Mouse (Mus musculus) heart, adult 2 months (tissue): ENCODE results near the gene Trim58. TPM values are rescaled to one million over a fixed set of nuclear protein-coding genes. Genes with fewer than 3 reads are reported as not detected.
A peak's percentile ranks its signal among the peaks of the same experiment; 100 is the strongest.

ENCODE experiments used
- DNase-seq, 2 experiments: peaks; one replicate each; pipeline ENCODE4 v3.0.0; 2021
- H3K27ac ChIP-seq: fragments of 200-600 bp; 2 replicates; pipeline ENCODE4 v1.8.1; 2022
- H3K27me3 ChIP-seq: fragments of 200-500 bp; 2 replicates; pipeline ENCODE4 v1.6.1; 2012; ENCODE audit warnings: mild to moderate bottlenecking, low read length, inconsistent platforms, mixed read lengths; ENCODE audit not compliant: control insufficient read depth, insufficient read depth
- H3K36me3 ChIP-seq: fragments of 200-500 bp; 2 replicates; pipeline ENCODE4 v1.6.1; 2012; ENCODE audit warnings: low read length, inconsistent platforms; ENCODE audit not compliant: control insufficient read depth, insufficient read depth
- H3K4me1 ChIP-seq: fragments of 200-500 bp; 2 replicates; pipeline ENCODE4 v1.6.1; 2011; ENCODE audit warnings: low read length; ENCODE audit not compliant: control insufficient read depth, insufficient read depth
- H3K4me3 ChIP-seq: fragments of 200-600 bp; 2 replicates; pipeline ENCODE4 v1.8.1; 2022
- H3K79me2 ChIP-seq: fragments of 200-500 bp; replicated peaks from 2 replicates; pipeline ENCODE4 v1.6.1; 2012; ENCODE audit warnings: mild to moderate bottlenecking, inconsistent platforms, low read length, moderate library complexity, mixed read lengths; ENCODE audit not compliant: control insufficient read depth, insufficient read depth
- H3K9ac ChIP-seq: fragments of 200-500 bp; 2 replicates; pipeline ENCODE4 v1.6.1; 2012; ENCODE audit warnings: low read depth, mild to moderate bottlenecking, control low read depth, inconsistent platforms, low read length, mixed read lengths
- CTCF ChIP-seq: fragments of 200-600 bp; IDR thresholded peaks from 2 replicates; pipeline ENCODE4 v1.8.1; 2022; ENCODE audit warnings: antibody characterized with exemption, mild to moderate bottlenecking, moderate library complexity
- EP300 ChIP-seq: fragments of 200-500 bp; IDR thresholded peaks from 2 replicates; pipeline ENCODE4 v1.6.1; 2011; ENCODE audit warnings: low read depth, low read length, control low read depth; ENCODE audit not compliant: insufficient read depth
- POLR2A ChIP-seq: fragments of 200-500 bp; IDR thresholded peaks from 2 replicates; pipeline ENCODE4 v1.6.1; 2011; ENCODE audit warnings: mild to moderate bottlenecking, low read depth, low read length, control low read depth; ENCODE audit not compliant: insufficient read depth
- WGBS: fragments of 180-500 bp; shearing (Covaris S2); methylation state at CpG from one replicate; pipeline ENCODE4 v1.1.7; 2018; 5-methylcytosine and 5-hydroxymethylcytosine counted together
- intact Hi-C: fragments of 180-260 bp; cut with DNase I; formaldehyde crosslinking; loops from one replicate; pipeline ENCODE4 v1.15.1; 2025
- polyA plus RNA-seq: library from polyadenylated mRNA; depleted of rRNA; stranded (reverse); fragments of >200 nt; gene quantifications from 2 replicates; pipeline ENCODE4 v1.2.3, GENCODE M21; 2012
- total RNA-seq, 2 experiments: library from RNA; stranded (reverse); gene quantifications; 2 replicates each; pipeline ENCODE4 v1.2.3; 2021

Trim58 gene
- total and polyA plus RNA-seq, 3 experiments: 0.06 to 0.20 TPM; not detected in 1

DNA sequence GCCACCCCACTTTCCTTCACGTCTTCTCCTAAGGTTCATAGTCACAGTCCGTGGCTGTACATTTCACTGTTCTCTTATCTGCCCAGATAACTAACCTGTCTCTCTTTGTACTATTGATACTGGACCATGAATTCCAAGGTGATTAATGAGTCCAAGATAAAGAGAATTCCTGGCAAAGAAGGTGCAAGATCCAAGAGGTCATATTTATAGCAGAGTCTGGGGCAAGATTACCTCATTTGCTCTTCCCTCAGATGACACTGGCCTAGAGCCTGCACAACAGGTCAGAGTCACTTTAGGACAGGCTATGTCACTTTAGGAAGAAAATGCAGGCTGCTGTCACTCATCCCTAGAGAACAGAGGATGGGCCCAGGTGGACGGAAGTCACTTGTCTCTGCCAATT is 35.0 kb upstream of the Trim58 start:
- Histone ChIP-seq H3K79me2 (no peaks in the 10 kb centered on the region), H3K36me3 (no peaks in the 10 kb centered on the region), H3K9ac (no peak overlapping the region), H3K27me3 (no peaks in the 10 kb centered on the region), H3K27ac (peak overlapping the region; percentile 1), H3K4me1 (peaks cover 3% of the 10 kb centered on the region), H3K4me3 (no peak overlapping the region)
- peak in 1 of 2 experiments; percentile 14 for DNase-seq
- intact Hi-C loops: no loop called here
- no peak for TF ChIP-seq POLR2A
- TF ChIP-seq EP300: peak; percentile 33; the same call in 1 of the 2 replicates
- no peak for TF ChIP-seq CTCF
- 33% methylated on average over 3 of the region's 3 CpGs for WGBS

DNA sequence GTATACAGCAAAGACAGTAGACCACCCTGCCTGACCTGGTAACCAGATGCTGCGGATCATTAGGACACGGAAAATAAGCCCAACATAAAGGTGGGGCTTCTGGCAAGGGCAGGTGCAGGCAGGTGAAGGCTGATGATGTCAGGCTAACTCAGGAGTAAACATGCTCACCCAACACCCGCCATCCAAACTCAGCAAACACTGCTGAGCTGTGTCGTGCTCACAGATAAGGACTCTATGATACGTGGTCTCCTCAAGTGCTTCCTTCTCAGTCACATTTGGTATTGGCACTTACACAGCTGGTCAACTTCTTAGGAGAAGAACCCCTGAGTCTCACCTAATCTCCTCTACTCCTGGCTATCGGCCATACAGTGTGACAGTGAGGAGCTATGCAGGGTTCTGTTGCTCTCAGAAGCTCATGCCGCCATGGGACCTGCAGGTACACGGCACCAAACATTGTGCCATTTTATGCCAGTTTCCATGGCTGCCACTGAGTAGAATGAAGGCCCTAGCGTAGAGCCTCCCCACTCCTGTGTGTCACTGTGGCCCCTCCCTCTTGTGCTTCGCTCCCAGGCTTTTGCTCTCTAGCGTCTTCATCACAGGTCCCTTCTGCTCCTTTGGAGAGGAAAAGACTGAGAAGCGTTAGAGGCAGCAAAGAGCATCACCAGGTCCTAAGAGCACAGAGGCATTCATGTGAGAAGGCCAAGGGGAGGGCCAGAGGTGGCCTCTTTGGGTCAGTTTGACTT is 33.9 kb upstream of the Trim58 start:
- no peaks in the 10 kb centered on the region for H3K79me2 ChIP-seq
- DNase-seq: no peak
- no peak overlapping the region for H3K9ac ChIP-seq
- H3K27ac ChIP-seq: no peak overlapping the region
- no peaks in the 10 kb centered on the region for H3K27me3 ChIP-seq
- TF ChIP-seq CTCF (no peak), EP300 (no peak)
- intact Hi-C loops: no loop called here
- H3K4me3 ChIP-seq: no peak overlapping the region
- WGBS: 84% methylated on average over 12 of the region's 12 CpGs
- peaks cover 3% of the 10 kb centered on the region for H3K4me1 ChIP-seq
- no peaks in the 10 kb centered on the region for H3K36me3 ChIP-seq

DNA sequence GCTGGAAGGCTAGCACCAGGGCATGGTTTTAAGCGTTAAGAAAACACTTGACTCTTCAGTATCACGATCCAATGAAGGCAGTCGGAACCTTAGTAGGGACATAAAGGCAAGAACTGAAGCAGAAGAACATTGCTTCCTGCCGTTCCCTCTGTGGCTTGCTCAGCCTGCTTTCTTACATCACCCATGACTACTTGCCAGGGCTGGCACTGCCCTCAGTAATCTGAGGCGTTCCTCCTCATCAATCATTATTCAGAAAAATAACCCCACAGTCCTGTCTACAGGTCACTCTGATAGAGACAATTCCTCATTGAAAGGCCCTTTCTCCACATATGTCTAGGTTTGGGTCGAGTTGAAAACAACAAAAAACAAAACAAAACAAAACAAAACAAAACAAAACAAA is 33.2 kb upstream of the Trim58 start:
- no peak overlapping the region for H3K27ac ChIP-seq
- intact Hi-C loops: no loop called here
- H3K4me1 ChIP-seq: peaks cover 3% of the 10 kb centered on the region
- WGBS: 66% methylated on average over 6 of the region's 6 CpGs
- DNase-seq: no peak
- no peak overlapping the region for H3K9ac ChIP-seq
- H3K79me2 ChIP-seq: no peaks in the 10 kb centered on the region
- H3K4me3 ChIP-seq: no peak overlapping the region
- TF ChIP-seq POLR2A (no peak), EP300 (no peak), CTCF (no peak)
- H3K27me3 ChIP-seq: no peaks in the 10 kb centered on the region
- H3K36me3 ChIP-seq: no peaks in the 10 kb centered on the region

DNA sequence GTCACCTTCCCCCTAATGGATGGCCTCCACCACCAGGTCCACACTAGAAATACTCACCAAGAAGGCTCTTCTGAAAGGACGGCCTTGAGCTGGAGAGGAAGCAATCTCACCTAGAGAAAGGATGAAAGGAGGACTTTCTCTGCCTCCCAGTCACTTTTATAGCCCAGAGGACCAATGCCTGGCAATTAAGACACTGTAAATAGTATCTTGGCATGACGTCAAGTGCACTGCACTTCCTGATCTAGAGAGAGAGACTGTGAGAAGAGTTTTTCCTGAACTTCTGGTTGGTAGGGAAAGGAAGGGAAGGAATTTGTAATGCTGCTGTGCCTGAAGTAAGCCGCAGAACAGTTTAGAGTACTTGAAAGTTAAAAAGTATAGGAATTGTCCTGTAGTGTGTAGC is 26.9 kb upstream of the Trim58 start:
- 40% methylated on average over 3 of the region's 3 CpGs for WGBS
- H3K27me3 ChIP-seq: no peaks in the 10 kb centered on the region
- no peak overlapping the region for H3K27ac ChIP-seq
- no peak overlapping the region for H3K9ac ChIP-seq
- intact Hi-C loops: no loop called here
- TF ChIP-seq EP300: no peak
- H3K4me3 ChIP-seq: no peak overlapping the region
- no peaks in the 10 kb centered on the region for H3K36me3 ChIP-seq
- DNase-seq: no peak
- H3K4me1 ChIP-seq: peaks cover 4% of the 10 kb centered on the region; the same call in 1 of the 2 replicates
- H3K79me2 ChIP-seq: no peaks in the 10 kb centered on the region

DNA sequence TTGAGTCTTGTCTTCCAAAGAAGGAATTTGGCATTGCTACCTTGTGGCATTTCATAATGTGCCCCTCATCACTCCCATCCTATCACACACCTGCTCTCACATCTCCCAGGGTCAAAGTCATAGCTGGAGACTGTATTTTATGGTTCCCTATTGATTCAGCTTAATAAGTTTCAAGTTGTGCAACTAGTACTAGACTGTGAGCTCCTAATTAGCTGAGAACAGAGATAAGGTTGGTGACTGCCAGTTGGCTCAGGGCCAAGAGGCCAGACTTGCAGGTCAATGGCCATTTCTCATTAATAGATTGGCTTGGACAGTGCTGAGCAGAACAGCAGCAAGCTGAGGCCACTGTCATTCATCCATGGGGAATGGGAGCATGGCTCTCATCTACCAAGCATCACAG is 25.7 kb upstream of the Trim58 start:
- Histone ChIP-seq H3K79me2 (no peaks in the 10 kb centered on the region), H3K9ac (no peak overlapping the region), H3K4me3 (no peak overlapping the region), H3K36me3 (no peaks in the 10 kb centered on the region), H3K4me1 (peaks cover 4% of the 10 kb centered on the region; the same call in 1 of the 2 replicates), H3K27ac (no peak overlapping the region), H3K27me3 (no peaks in the 10 kb centered on the region)
- TF ChIP-seq CTCF: no peak
- TF ChIP-seq POLR2A: no peak
- no peak for TF ChIP-seq EP300
- no peak for DNase-seq
- intact Hi-C loops: no loop called here

DNA sequence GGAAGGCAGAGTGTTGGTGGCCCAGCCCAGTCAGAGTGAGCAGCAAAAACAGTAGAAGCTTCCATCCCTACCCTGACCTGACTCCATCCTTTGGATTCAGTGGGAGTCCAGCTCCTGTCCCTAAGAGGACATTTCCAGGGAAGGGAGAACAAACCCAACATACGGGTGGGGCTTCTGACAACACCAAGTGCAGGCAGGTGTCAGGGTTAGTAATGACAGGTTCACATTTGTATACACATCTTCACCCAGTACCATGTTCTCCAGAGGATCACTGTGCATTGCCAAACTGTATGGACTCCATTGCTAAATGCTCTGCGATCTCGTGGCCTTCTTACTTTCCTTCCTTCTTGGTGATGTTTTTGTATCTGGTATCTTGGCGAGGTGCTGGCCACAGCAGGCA is 24.3 kb upstream of the Trim58 start, which contains the start of gene 2210407C18Rik:
Gene 2210407C18Rik, minus strand, starts transcription at position 101 of the 400 bp plus-strand sequence.
- intact Hi-C loops: no loop called here
- 83% methylated on average over 4 of the region's 4 CpGs for WGBS
- H3K36me3 ChIP-seq: no peaks in the 10 kb centered on the region
- DNase-seq: no peak
- H3K9ac ChIP-seq: no peak within 1 kb of the TSS
- no peaks in the 10 kb centered on the region for H3K79me2 ChIP-seq
- peaks cover 4% of the 10 kb centered on the region; the same call in 1 of the 2 replicates for H3K4me1 ChIP-seq
- H3K27me3 ChIP-seq: no peaks in the 10 kb centered on the region
- H3K4me3 ChIP-seq: no peak within 1 kb of the TSS
- H3K27ac ChIP-seq: no peak within 1 kb of the TSS
- TF ChIP-seq POLR2A: no peak
- no peak for TF ChIP-seq CTCF
- TF ChIP-seq EP300: no peak
